Mouse (Mus musculus) mouse embryonic stem cell (cell line): ENCODE results near the gene Ino80.

Source experiments
- in situ Hi-C, 2 experiments: fragments of 300-500 bp; cut with MboI; formaldehyde crosslinking; loops; 1 replicate in 1 of 2; 3 replicates in 1 of 2; pipeline ENCODE4 v1.14.3; 2019 to 2020; ENCODE audit warnings: low sequenced_read_pairs in 2 of 2, low pct_unique_long_range_greater_than_20kb in 1 of 2, mixed read lengths in 1 of 2; ENCODE audit not compliant: unreplicated experiment in 1 of 2

The Ino80 gene

GRCm38 (mm10) chr2:119477571-119478396 lies at the start of gene Ino80:
Gene Ino80, minus strand, starts transcription at chr2:119477687.
- in situ Hi-C loops: no loop called here

- in situ Hi-C loops: no loop called here
Measured at GRCm38 (mm10) chr2:119525422-119525821, 47.9 kb upstream of the Ino80 start.

- in situ Hi-C loops: loop anchor here in 1 of 2 experiments (25.0 kb wide), 1 partner anchor 187 kb away; the partner anchor contains the start of gene Dll4
Measured at GRCm38 (mm10) chr2:119523836-119524235, 46.3 kb upstream of the Ino80 start.

- in situ Hi-C loops: loop anchor here in 1 of 2 experiments (25.0 kb wide), 1 partner anchor 183 kb away; the partner anchor contains the start of gene Dll4
Measured at GRCm38 (mm10) chr2:119520550-119520949, 43.1 kb upstream of the Ino80 start.

GRCm38 (mm10) chr2:119516811-119517210 lies 39.3 kb upstream of the Ino80 start:
- in situ Hi-C loops: loop anchor here in 1 of 2 experiments (25.0 kb wide), 1 partner anchor 180 kb away; the partner anchor contains the start of gene Dll4

DNA sequence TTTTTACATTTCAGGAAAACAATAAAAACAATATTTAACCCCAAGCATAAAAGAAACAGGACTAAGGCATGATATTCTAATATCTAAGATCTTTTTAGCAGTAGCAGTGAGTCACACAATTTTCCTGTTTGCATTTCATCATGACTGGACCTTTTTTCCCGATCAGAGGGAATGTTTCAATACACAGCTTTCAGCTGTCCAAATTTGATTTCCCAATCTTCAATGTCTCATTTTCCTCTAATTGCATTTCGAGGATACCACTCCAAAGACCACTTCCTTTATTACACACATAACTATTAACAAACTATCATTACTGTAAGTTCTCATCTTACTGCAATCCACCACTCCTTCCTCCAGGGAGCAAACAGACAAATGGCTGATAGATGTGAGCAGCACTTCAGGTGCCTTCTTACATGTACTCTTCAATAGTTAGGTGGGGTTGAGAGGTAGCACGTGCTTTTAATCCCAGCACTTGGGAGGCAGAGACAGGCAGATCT lies 36.6 kb upstream of the Ino80 start:
- in situ Hi-C loops: loop anchor here in 1 of 2 experiments (25.0 kb wide), 1 partner anchor 177 kb away; the partner anchor contains the start of gene Dll4

- in situ Hi-C loops: loop anchor here in 1 of 2 experiments (25.0 kb wide), 1 partner anchor 175 kb away; the partner anchor contains the start of gene Dll4
Measured at GRCm38 (mm10) chr2:119512292-119512691, 34.8 kb upstream of the Ino80 start.

DNA sequence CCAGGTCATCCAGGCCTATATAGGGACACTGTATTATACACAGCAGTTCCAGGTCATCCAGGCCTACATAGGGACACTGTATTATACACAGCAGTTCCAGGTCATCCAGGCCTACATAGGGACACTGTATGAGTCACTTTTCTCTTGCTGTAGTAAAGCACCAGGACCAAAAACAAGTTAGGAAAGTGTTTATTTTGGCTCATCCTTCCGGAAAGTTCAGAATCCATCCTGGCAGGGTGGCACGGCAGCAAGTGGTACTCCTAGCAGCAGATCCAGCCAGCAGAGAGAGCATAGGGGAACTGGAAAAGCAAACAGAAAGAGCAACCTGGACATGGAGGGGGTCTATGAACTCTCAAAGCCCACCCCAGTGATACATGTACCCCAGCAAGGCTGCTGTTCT lies 33.4 kb upstream of the Ino80 start:
- in situ Hi-C loops: loop anchor here in 1 of 2 experiments (25.0 kb wide), 1 partner anchor 174 kb away; the partner anchor contains the start of gene Dll4

- in situ Hi-C loops: loop anchor here in 1 of 2 experiments (25.0 kb wide), 1 partner anchor 171 kb away; the partner anchor contains the start of gene Dll4
Measured at GRCm38 (mm10) chr2:119508518-119508917, 31.0 kb upstream of the Ino80 start.

- in situ Hi-C loops: loop anchor here in 1 of 2 experiments (25.0 kb wide), 1 partner anchor 170 kb away; the partner anchor contains the start of gene Dll4
Measured at GRCm38 (mm10) chr2:119507108-119507507, 29.6 kb upstream of the Ino80 start.

GRCm38 (mm10) chr2:119500965-119501652 lies 23.6 kb upstream of the Ino80 start:
- in situ Hi-C loops: loop anchor here (5.0 to 25.0 kb wide), 2 partner anchors 164 to 204 kb away; partner anchors contain the start of gene Dll4 (in 1 of the 2)

DNA sequence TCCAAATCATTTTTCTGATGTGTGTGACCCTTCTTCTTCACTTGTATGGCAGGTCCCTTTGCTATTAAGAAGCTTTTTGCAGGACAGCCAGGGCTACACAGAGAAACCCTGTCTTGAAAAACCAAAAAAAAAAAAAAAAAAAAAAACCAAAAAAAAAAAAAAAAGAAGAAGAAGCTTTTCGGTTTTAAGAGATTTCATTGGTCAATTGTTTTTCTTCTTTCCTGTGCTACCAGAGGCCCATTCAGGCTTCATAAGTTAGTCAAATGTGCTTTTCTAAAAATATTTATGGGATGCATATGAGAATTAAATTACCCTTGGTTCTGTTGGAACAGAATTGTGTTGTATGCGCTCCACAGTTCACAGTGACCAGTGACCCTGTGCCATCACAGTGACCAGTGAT lies 21.4 kb upstream of the Ino80 start:
- in situ Hi-C loops: no loop called here

- in situ Hi-C loops: no loop called here
Measured at GRCm38 (mm10) chr2:119496082-119496481, 18.6 kb upstream of the Ino80 start.

- in situ Hi-C loops: no loop called here
Measured at GRCm38 (mm10) chr2:119491953-119492352, 14.5 kb upstream of the Ino80 start.

DNA sequence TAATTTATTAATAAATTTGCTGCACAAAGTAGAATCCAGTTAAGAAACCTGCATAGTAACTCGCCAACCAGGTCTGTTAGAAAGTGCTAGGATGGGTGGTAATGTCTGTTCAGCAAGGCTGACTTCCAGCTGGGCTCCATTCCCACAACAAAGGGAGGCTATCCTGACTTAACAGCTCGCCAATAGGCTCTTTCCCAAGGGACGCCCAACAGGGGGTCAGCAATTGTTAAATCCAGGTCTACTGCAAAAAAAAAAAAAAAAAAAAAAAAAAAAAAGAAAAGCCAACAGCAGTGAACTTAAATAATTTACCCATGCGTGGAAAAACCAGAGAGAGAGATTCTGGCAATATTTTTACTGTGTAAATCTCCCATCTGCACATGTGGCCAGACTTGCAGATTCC lies 9.0 kb upstream of the Ino80 start:
- in situ Hi-C loops: no loop called here

DNA sequence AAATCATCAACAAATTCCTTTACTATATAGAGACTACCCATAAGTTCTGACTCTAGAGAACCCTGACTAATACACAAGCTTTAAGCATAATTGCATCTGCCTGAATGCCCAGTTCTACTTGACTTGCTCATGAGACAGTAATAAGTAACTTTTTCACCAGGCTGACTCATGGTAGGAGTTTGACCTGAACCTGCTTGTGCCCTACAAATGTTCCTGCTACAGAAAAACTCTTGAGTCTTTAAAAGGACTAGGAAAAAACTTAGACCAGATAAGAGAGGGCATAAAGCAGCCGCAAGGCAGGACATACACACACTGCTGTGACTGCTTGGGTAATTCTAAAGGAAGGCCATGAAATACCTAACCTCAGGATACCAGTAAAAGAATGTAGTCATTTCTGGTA lies 4.8 kb upstream of the Ino80 start:
- in situ Hi-C loops: no loop called here

DNA sequence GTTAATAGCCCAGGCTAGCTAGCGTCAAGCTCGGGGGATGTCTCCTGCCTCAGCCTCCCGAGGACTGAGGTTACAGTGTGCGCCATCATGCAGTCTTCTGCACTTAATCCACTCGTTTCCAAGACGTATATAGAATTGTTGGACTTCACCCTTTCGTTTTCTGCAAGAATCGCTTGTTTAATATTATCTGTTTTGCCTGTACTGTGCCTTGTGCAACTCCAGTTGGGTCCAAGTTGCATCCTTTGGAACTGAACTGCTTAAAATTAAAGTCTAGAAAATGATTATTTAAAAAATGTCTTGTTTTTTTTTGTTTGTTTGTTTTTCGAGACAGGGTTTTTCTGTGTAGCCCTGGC lies 886 bp upstream of the Ino80 start:
- in situ Hi-C loops: no loop called here

DNA sequence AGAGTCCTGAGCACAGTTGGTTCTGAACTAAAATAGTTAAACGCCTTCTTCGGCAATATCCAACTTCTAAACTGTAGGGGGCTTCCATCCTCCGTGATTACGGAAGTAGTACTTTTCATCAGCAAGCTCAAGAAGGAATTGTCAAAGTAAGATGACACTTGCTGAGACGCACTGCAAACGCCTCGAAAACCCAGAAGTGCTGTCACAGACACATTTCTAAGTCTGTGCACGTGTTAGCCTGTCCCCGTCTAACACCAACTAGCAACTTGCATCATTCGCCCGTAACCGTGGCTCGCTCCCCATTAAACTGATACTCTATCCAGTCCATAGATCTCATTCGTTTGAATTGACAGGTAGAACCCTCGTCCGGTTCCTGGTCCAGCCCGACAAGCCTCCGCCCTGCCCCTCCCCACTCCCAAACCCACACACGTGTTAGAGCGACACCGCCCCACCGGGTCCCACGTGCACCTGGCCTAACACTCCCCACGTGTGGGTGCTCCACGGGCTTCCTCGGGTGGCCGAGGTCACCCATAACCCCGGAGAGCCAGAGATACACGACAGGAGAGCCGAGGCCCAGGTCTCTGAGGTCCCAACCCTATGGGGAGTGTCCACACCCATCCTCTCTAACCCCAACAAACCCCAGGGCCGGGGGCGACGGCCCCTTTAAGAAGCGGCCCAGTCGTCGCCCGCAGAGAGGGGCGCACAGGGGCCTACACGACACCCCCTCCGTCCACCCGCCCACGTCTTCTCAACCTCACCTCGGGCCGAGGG lies 681 bp downstream of the Ino80 start:
- in situ Hi-C loops: no loop called here
